Mouse (Mus musculus): ENCODE measurements around the gene Nav2. TPM values are rescaled to one million over a fixed set of nuclear protein-coding genes. Genes with fewer than 3 reads are reported as not detected.

Nav2 gene
- total and polyA plus RNA-seq, 3 experiments, result under 0.01 TPM; not detected in 2

GRCm38 (mm10) chr7:49410188-49410587 is 501.7 kb downstream of the Nav2 start:
- no peak overlapping the region for H3K4me2 ChIP-seq (ENCODE audit: insufficient read depth, low read depth, poor library complexity, severe bottlenecking)
- H3K79me2 ChIP-seq (replicated peaks; ENCODE audit: control insufficient read depth, extremely low read depth, insufficient read depth, poor library complexity, severe bottlenecking), result no peaks in the 10 kb centered on the region
- no peaks in the 10 kb centered on the region for H3K9me3 ChIP-seq (replicated peaks; ENCODE audit: low read length)
- no peak overlapping the region for H3K4me3 ChIP-seq (replicated peaks in 1 of 3; ENCODE audit: low read depth in 2 of 3, low read length in 2 of 3, poor library complexity in 1 of 3)
- in situ Hi-C loops (cut with MboI; ENCODE audit: low pct_ligation_motif_present, low pct_unique_long_range_greater_than_20kb, low sequenced_read_pairs) (no loop called here), dilution Hi-C loops (cut with MboI; ENCODE audit: extremely low pct_ligation_motif_present, extremely low pct_unique_long_range_greater_than_20kb, low sequenced_read_pairs) (no loop called here)
- H3K27ac ChIP-seq (ENCODE audit: insufficient read depth, low read depth), result no peak overlapping the region
- no peaks in the 10 kb centered on the region for H3K4me1 ChIP-seq (ENCODE audit: control insufficient read depth in 1 of 2, insufficient read depth in 2 of 2)
- peaks cover 61% of the 10 kb centered on the region for H3K27me3 ChIP-seq (replicated peaks)
- H3K36me3 ChIP-seq (replicated peaks in 1 of 2; ENCODE audit: control insufficient read depth in 1 of 2, insufficient read depth in 1 of 2, low read length in 1 of 2), result no peaks in the 10 kb centered on the region
- no peak for DNase-seq (ENCODE audit: extremely low read depth)
- H3K9ac ChIP-seq (ENCODE audit: insufficient read depth, low read depth), result no peak overlapping the region
- TF ChIP-seq USF1 (IDR thresholded peaks at IDR 0.05; ENCODE audit: low read depth, low read length) (no peak), ETS1 (conservative IDR thresholded peaks at IDR 0.05; ENCODE audit: low read depth, low read length) (no peak), BHLHE40 (IDR thresholded peaks at IDR 0.05; ENCODE audit: low read depth, low read length) (no peak), ZKSCAN1 (IDR thresholded peaks at IDR 0.05; ENCODE audit: borderline replicate concordance, low read depth, low read length) (no peak), POLR2A (IDR thresholded peaks at IDR 0.05; ENCODE audit: low read depth, low read length) (no peak), ZC3H11A (IDR thresholded peaks at IDR 0.05; ENCODE audit: low read depth, low read length) (no peak), PAX5 (IDR thresholded peaks at IDR 0.05; ENCODE audit: low read length) (no peak)

GRCm38 (mm10) chr7:49410892-49411291 is 502.4 kb downstream of the Nav2 start:
- Histone ChIP-seq H3K36me3 (replicated peaks in 1 of 2; ENCODE audit: control insufficient read depth in 1 of 2, insufficient read depth in 1 of 2, low read length in 1 of 2) (no peaks in the 10 kb centered on the region), H3K4me2 (ENCODE audit: insufficient read depth, low read depth, poor library complexity, severe bottlenecking) (no peak overlapping the region), H3K27ac (ENCODE audit: insufficient read depth, low read depth) (no peak overlapping the region), H3K27me3 (replicated peaks) (peaks cover 68% of the 10 kb centered on the region), H3K9me3 (replicated peaks; ENCODE audit: low read length) (no peaks in the 10 kb centered on the region), H3K9ac (ENCODE audit: insufficient read depth, low read depth) (no peak overlapping the region), H3K4me1 (ENCODE audit: control insufficient read depth in 1 of 2, insufficient read depth in 2 of 2) (no peaks in the 10 kb centered on the region), H3K4me3 (replicated peaks in 1 of 3; ENCODE audit: low read depth in 2 of 3, low read length in 2 of 3, poor library complexity in 1 of 3) (no peak overlapping the region), H3K79me2 (replicated peaks; ENCODE audit: control insufficient read depth, extremely low read depth, insufficient read depth, poor library complexity, severe bottlenecking) (no peaks in the 10 kb centered on the region)
- TF ChIP-seq ZMIZ1 (IDR thresholded peaks at IDR 0.05; ENCODE audit: low read depth, low read length) (no peak), PAX5 (IDR thresholded peaks at IDR 0.05; ENCODE audit: low read length) (no peak), E2F4 (IDR thresholded peaks at IDR 0.05; ENCODE audit: insufficient replicate concordance, low read depth, low read length) (no peak), USF2 (conservative IDR thresholded peaks at IDR 0.05; ENCODE audit: low read depth, low read length) (no peak), NRF1 (IDR thresholded peaks at IDR 0.05; ENCODE audit: low read depth, low read length) (no peak), ZC3H11A (IDR thresholded peaks at IDR 0.05; ENCODE audit: low read depth, low read length) (no peak), POLR2AphosphoS2 (IDR thresholded peaks at IDR 0.05; ENCODE audit: low read depth, low read length) (no peak), TCF12 (IDR thresholded peaks at IDR 0.05; ENCODE audit: low read depth, low read length) (no peak), MAFK (IDR thresholded peaks at IDR 0.05; ENCODE audit: insufficient replicate concordance, low read length) (no peak), ZKSCAN1 (IDR thresholded peaks at IDR 0.05; ENCODE audit: borderline replicate concordance, low read depth, low read length) (no peak), ELF1 (IDR thresholded peaks at IDR 0.05; ENCODE audit: low read depth, low read length) (no peak), JUN (IDR thresholded peaks at IDR 0.05; ENCODE audit: insufficient read depth, low read depth, low read length) (no peak), KAT2A (IDR thresholded peaks at IDR 0.05; ENCODE audit: insufficient replicate concordance, low read length) (no peak), EP300 (IDR thresholded peaks at IDR 0.05; ENCODE audit: low read length) (no peak), SMC3 (IDR thresholded peaks at IDR 0.05; ENCODE audit: low read depth, low read length) (no peak), ETS1 (conservative IDR thresholded peaks at IDR 0.05; ENCODE audit: low read depth, low read length) (no peak)
- dilution Hi-C loops (cut with MboI; ENCODE audit: extremely low pct_ligation_motif_present, extremely low pct_unique_long_range_greater_than_20kb, low sequenced_read_pairs) (no loop called here), in situ Hi-C loops (cut with MboI; ENCODE audit: low pct_ligation_motif_present, low pct_unique_long_range_greater_than_20kb, low sequenced_read_pairs) (no loop called here)
- no peak for DNase-seq (ENCODE audit: extremely low read depth)
